Mouse (Mus musculus) granulocyte monocyte progenitor cell, adult 5-6 weeks (primary cell): ENCODE data around the gene Gprc5c. TPM values are rescaled to one million over a fixed set of nuclear protein-coding genes. Genes with fewer than 3 reads are reported as not detected.

ENCODE experiments used
- ATAC-seq: replicated peaks from 2 replicates; pipeline ENCODE4 v1.8.0; 2016; ENCODE audit warnings: mild to moderate bottlenecking, moderate TSS enrichment, inconsistent platforms; ENCODE audit not compliant: poor library complexity, severe bottlenecking
- total RNA-seq, 2 experiments: library from RNA; stranded (forward) in 1 of 2; stranded (reverse) in 1 of 2; fragments of 200-712, 200-1000 nt in 1 of 2; fragments of >200 nt in 1 of 2; fragmentation: Nextera tagmentation in 1 of 2; gene quantifications; 2 replicates each; pipeline ENCODE4 v1.2.3; 2014 to 2017

Gene Gprc5c
- total RNA-seq, 2 experiments from 2014 or later = not detected

DNA sequence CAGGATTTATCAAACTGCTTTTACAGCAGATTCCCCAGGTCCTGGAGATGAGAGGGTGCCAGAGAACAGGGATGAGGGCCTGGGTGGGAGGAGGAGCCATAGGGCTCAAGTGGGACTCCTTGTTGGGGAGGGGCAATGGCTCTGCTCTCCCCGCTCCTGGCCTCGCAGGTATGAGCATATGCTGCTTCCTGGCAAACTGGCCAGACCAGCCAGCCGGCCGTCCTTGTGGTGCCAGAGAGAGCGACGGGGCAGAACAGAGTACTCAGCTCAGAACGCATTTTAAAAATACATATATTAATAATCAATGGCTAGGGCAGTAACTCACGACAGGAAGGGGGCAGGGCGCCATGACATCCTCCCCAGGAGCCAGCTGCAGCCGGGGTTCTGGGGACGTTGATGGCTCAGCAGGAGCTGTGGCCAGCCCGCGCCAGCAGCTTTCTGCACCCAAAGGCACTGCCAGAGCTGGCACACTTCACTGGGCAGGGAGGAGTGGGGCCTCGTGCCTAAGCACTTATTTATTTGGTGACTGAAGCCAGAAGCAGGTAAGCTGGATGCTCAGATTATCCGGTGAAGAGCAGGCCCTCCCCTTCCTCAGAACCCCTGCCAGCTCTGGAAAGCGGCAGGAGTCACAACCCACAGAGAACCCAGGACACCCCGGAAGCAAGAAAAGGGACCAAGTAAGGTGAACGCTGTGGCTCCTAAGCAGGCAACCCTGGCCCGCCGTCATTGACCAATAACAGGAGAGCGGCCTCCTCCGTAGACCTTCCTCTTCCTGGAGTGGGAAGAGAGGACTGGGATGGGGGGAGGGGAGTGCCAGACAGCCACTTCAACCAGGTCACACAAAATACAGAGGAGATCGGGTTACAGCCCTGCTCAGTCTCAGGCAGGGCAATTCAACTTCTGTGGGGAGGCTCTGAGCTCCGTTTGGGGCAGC is 21.2 kb upstream of the Gprc5c start:
- ATAC-seq = peak; percentile 84

DNA sequence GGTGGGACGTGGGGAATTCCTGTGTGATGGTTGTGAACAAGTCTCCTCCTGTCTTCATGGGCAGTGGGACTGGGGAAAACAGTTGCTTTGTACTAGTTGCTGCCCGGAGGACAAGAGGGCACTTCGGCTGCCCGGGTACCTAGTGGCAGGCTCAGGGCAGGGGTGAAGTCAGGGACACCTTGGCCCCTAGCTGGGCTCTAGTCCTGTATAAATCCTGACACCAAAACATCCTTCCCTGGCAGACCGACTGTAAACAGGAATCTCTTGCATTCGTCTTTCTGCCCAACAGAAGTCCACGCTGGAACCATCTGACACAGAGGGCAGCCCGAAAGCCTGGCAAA is 20.5 kb upstream of the Gprc5c start:
- ATAC-seq = no peak

DNA sequence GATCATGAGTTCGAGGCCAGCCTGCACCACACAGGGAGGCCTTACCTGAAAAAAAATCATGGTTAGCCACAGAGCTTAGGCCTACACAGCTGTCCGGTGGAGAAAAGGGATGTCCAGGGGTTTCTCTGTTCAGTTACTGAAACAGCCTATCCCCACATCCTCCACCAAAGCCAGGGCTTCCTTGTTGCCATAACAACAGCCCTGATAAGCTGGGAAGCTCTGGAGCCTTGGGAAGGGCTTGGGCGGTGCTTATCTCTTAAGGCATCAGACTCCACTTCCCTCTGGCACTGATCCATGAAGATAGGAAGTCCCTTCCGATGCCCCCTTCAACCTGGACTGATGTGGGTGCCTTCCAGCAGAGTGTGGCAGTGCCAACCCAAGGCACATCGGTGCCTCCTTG is 17.8 kb upstream of the Gprc5c start:
- ATAC-seq = no peak

DNA sequence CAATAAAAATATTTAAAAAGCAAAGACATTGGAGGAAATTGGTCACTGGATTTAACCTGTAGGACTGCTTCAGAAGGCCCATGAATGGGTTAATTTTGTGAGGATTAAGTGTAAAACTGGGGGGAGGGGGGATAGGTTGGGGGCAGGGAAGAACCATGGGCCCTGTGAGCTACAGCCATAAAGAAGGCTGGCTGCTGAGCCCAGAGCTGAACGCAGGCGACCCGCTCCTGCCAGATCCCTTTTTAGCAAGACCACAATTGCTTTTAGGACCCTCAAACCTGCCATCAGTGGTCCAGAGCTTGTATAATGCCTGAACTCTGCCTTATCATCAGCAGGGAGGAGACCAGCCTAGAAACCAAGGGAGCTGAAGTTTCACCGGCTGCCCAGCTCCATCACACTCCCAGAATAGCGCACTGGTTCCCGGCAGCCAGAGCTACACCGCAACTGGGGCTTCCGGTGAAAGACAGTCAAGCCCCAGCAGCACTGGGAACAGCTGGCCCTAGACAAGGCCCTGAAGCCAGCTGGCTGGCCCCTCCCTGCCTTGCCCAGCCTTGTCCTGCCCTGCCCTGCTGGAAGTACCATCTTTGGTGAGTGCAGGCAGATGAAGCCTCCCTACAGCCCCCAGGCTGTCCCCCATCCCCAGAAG is 7.0 kb upstream of the Gprc5c start:
- peak; percentile 72 for ATAC-seq

DNA sequence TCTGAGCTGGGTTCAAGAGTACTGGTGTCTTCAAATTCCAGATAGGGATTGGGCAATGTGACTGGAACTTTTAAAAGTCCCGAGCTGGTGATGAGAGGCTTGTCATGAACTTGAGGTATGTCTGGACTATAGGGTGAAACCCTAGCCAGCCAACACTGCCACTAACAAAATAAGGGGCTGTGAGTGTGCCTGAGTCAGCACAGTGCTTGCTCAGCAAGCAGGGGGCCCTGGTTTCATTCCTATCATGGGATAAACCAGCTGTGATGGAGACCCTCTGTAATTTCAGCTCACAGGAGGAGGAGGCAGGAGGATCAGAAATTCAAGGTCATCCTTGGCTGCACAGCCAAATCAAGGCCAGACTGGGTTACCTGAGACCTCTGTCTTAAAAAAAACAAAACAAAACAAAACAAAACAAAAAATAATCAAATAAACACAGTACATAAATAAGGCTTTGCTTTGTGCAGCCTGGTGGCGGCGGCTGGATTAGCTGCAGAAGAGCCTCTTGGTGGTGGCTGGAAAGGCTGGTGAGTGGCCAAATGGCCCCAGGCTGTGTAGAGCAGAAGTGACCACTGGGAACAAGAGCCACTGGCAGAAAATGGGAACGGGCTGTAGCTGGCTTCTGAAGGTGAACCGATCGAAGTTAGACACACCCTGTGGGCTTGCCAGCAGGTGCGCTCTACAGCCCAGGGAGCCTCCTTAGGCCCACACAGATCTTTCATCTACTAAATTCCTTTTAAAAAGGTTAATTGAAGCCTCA is 6.3 kb upstream of the Gprc5c start:
- no peak for ATAC-seq

DNA sequence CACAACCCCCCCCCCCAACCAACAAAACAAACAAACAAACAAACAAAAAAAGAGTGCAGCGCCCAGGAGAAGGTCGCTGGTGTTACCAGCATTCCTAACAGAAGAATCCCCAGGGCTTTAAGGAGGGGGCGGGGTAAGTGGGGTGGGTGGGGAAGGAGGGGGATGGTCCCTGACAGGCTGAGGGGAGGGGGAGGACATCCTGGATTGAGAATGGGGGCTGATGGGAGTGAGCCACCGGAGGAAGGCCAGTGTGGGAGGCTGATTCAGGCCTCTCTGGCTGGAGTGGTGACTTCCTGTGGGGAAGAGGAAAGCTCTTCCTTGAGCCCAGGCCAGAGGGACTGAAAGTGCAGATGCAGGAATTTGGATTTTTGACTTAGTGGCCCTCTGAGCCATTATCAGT is 4.6 kb upstream of the Gprc5c start:
- no peak for ATAC-seq

DNA sequence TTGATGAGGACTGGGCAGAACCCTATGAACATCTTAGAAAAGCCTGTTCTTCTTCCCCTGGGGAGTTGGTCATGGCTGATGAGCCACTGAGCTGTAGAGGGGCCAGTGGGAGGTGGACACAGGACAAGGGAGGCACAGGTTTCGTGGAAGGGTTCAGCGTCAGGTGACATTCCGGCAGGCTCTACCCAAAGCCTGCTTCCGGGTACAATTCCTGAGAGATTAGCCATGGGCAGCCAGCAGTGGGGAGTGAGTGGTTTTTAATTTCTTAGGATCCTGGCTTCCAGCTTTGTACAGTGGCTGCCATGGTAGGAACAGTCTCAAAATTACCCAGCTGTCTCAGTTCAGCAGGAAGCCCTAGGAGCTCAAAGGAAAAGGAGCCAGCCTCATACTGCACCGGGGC is 3.9 kb upstream of the Gprc5c start:
- no peak for ATAC-seq

DNA sequence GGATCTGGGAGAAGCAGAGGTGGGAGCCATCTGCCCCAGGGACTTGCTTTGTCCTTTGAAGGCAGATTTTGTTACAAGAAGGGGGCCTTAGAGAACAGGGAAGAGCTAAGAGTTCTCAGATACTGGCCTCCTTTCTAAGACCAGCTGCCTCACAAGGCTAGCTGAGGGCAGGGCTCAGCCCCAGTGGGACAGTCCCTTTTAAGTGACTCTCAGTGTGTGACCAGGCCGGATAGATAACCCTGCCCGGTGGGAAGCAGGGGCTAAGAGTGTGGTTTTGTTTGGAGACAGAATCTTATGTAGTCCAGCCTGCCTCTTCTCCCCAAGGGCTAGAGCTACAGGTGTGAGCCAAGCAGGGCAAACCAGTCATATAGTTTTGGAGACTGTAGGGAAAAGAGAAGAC is 1.4 kb upstream of the Gprc5c start:
- ATAC-seq = no peak

DNA sequence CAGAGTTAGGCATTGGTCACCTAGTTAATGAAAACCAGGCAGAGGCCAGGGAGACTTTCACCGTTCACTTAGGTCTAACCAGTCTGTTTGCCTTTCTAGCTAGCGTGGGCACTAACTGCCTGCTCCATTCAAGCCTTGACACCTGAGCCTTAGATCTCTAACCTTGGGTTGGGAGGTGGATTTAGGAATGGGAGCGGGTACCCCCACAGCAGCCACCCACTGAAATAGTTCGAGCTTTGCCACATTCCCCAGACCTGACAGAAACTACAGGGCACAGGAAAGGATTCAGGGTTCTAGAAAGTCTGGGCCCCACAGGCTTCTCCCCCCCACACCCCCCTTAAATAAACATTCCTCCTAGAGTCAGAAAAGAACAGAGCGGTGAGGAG is 893 bp upstream of the Gprc5c start:
- no peak for ATAC-seq

DNA sequence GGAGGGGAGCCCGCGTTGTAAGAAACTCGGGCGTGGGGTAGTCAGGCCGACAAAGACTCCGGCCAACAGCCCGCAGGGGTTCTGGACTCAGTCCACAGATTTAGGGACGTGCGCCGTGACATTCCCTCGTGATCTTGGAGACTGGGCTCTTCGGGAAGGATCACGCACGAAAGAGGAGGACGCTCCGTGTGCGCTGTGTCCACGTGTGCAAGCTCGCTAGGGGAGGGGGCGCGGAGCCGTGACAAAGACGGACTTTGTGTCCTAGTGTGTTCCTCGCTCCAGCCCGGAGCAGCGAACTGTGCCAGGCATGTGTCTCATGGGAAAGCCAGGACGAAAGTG is 286 bp downstream of the Gprc5c start:
- ATAC-seq = no peak

DNA sequence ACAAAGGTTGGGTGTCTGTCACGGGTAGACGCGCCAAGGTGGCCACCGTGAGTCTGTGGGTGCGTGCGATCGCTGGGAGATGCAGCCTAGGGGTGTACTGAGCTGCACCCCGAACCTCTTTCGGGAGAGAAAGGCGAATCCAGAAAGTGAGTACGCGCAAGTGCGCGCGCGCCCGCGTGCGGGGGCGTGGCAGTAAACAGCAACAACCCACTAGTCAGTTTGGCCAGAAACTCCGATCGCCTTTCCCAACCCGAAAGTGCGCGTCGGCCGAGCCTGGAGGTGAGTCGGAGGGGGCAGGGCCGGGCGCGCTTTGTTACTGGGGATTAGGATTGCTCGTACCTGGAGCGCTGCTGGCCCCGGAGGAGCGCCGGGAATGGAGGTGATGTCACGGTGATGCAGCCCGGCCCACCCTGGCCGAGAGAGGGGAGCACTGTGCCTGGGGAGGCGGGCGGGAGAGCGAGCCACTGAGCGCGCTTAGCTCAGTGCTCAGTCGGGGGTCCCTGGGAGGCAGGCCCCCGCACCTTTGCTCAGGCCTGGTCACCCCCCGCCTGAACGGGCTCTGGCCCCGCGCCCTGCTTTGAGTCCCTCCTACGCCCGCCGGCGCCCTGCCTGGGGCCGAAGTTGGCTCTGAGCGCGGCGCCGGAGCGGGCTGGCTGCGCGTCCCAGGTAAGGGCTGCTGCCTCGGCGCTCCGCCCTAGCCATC is 807 bp downstream of the Gprc5c start:
- no peak for ATAC-seq

DNA sequence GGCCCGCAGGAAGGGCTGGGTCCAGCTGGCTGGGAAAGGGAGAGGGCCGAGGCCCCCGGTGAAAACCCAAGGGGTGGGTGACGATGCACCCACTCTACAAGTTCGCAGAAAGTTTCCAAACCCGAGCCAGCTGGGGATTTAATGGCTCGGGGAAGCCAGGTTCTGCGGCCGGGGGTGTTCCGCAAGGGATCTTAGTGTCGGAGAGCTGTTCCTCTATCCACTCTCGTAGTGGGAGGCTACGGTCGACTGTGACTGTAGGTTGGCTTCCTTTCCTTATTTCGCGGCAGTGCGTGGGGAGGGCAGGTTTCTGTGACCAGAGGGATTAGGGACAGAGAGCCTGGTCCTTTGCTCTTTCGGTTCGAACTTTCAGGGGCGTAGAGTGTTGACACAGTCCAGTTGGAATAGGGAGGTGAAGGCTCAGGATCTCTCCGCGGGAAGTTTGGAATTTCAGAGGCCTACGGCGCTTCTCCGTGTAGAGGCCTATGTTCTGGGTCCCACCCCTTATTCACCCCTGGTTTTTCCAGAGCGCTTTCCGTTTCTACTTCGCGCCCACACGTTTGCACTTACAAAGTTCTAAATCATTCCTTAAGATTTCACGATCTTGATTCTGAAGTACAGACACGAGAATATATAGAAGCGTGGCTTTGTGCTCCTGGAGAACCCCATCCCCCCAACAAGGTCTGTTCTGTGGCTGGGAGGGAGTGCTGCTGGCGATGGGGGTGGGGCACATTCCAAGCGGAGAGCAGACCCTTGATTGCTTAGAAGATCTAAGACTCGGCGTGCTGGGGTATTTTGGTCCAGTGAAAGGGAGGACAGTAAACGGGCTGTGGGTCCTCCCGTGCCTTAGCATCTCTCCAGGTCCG is 1.6 kb downstream of the Gprc5c start:
- ATAC-seq = peak; percentile 70

DNA sequence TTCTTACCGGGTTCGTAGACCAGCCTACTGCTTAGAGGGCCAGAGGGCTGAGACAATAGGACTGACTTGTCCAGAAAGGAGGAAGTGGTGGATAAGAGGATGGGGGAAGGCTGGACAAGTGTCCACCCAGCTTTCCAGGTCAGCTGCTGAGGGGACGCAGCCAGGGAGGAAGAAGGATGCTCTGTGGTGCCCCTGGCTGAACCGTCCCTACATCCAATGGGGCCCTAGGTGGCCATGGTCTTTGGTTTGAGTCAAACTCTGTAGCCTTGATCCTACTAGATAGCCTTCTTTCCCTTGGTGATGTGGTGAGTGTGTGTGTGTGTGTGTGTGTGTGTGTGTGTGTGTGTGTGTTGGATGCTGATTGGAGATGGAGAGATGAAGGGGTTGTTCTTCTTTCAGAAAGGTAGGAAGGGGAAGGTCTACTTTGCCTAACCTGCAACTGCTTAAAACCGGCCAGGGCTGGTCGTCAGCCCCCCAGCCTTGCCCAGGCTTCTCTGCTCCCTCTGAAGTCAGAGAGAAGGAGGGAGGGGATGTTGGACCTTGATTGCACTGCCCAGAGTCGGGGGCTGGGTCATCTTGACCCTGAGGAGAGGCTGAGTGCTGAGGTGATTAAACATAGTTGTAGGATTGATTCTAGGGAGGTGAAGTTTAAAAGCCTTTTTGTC is 2.4 kb downstream of the Gprc5c start:
- ATAC-seq = no peak; the same call in 1 of the 2 replicates

DNA sequence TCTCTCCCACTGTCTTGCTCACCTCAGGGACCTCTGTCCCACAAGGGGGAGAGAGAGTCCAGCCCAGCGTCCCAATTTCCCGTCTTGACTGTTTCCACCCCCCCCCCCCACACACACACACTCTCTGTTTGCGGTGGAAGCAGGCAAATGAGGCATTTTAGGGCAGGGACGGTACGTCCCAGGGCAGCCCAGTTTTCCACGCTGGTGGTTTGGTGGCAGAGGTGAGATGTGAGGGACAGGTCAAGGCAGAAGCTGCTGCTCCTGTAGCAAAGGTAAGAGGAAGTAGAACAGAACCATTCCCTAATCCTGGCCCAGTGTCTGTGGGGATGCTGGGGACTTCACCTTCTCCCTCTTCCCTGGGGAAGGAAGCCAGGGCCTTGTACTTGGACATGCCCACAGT is 3.6 kb downstream of the Gprc5c start:
- ATAC-seq = no peak

DNA sequence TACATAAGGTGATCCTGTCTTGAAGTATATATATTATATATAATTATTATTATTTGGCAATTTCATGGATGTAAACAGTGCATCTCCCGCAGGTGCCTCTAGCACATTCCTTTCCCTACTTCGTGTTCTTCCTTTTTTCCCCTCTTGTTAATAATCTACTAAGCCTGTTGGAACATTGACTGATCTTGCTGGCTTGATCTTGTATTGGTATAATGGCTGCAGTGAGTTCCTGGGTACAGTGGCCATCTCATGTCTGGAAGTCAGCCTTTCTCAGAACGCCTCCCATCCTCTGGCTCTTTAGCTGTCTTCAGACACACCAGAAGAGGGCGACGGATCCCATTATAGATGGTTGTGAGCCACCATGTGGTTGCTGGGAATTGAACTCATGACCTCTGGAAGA is 5.2 kb downstream of the Gprc5c start:
- no peak for ATAC-seq

DNA sequence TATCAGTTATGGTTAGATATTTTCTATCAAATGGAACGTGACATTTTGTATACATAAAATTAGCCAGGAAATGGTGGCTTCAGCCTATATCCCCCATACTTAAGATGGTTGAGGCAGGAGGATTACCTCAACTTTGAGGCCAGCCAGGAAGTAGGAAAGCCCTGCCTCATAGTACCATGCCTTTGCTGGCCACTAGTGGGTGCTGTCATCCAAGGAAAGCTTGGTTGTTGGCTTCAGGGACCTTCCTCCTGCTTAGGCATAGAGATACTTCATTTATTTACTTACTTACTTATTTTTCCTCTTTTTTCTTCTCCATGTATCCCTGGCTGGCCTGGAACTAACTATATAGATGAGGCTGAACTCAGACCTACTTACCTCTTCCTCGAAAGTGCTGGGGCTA is 7.7 kb downstream of the Gprc5c start:
- ATAC-seq = no peak

DNA sequence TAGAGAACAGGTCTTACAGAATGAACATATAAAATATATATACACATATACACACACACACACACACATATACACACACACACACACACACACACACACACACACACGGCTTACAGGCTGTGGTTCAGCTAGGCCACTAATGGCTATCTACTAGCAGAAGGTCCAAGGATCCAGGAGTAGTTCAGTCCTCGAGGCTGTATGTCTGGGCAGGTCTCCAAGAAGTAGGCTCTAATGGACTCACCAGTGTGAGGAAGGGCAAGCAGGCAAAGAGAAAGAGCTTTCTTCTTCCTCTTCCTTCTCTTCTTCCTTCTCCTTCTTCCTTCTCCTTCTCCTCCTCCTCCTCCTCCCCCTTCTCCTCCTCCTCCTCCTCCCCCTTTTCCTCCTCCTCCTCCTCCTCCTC is 10.1 kb downstream of the Gprc5c start:
- ATAC-seq = no peak

DNA sequence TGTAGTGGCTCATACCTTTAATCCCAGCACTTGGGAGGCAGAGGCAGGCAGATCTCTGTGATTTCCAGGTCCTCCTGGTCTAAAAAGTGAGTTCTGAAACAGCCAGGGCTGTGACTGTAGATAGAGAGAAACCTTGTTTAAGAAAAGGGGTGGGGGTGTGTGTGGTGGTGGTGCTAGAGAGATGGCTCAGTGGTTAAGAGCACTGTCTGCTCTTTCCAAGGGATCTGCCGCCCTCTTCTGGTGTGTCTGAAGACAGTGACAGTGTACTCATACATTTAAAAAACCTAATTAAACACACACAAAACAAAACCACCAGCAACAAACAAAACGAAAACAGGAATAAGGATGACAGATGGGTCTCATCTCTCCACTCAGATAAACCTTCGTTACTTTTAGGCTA is 11.7 kb downstream of the Gprc5c start:
- no peak for ATAC-seq

DNA sequence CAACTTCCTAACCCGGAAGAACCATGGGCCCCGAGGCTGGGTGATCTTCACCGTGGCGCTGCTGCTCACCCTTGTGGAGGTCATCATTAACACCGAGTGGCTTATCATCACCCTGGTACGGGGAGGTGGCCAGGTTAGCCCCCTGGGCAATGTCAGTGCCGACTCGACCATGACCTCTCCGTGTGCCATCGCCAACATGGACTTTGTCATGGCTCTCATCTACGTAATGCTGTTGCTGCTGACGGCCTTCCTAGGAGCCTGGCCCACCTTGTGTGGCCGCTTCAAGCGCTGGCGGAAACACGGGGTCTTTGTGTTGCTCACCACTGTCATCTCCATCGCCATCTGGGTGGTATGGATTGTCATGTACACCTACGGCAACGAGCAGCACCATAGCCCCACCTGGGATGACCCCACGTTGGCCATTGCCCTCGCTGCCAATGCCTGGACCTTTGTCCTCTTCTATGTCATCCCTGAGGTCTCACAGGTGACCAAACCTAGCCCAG is 13.0 kb downstream of the Gprc5c start:
- ATAC-seq = no peak
